Mouse (Mus musculus): ENCODE data around the gene Palm3.
A peak's percentile ranks its signal among the peaks of the same experiment; 100 is the strongest.
"Not testable (repeated sequence)": the region's sequence is repeated elsewhere in the genome, so short reads cannot be mapped to it uniquely, and the experiment has no call there.

Palm3 gene

DNA sequence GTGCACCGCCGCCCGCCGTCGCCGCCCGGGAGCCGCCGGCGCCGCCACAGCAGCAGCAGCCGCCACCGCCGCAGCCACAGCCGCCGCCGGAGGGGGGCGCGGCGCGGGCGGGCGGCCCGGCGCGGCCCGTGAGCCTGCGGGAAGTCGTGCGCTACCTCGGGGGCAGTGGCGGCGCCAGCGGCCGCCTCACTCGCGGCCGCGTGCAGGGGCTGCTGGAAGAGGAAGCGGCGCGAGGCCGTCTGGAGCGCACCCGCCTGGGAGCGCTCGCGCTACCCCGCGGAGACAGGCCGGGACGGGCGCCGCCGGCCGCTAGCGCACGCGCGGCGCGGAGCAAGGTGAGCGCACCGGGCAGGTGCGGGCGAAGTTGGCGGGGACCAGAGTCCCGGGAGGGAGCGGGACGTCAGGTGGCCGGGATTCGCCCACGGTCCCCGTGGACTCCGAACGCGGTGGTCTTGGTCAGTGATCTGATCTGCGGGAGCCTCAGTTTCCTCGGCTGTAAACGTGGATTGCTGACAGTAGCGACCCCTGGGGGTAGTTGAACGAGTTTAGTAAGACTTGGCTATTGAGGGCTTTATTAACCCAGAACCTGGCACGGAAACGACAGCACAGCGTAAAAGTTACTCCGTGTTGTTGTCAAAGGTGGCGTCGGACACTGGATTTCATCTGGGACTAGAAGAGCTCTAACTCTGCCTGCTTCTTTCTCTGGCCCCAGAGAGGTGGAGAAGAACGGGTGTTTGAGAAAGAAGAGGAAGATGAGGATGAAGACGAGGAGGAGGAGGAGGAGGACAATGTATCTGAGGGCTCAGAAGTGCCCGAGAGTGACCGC, 22.8 kb upstream of the Palm3 start:
- peak; percentile 74 for DNase-seq

DNA sequence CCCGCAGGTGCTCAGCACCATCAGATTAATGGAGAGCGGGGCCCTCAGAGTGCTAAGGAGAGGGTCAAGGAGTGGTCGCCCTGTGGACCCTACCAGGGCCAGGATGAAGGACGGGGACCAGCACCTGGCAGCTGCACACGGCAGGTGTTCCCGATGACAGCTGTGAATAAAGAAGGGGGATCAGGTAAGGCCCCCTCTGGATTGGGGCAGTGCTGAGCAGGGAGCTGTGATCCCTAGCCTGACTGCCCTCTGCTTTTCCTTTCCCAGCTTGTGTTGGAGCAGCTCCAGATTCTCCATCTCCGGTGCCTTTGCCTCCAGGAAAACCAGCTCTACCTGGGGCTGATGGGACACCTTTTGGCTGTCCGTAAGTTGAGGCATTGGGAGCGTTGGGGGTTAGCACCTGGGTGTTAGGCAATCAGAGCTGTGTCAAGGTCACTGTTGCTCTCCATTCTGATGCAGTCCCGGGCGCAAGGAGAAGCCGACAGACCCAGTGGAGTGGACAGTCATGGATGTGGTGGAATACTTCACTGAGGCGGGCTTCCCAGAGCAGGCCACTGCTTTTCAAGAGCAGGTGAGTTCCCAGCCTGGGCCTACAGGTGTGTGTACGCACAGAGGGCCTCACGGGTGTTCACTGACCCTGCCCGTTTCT, 22.1 kb upstream of the Palm3 start:
- DNase-seq: no peak

DNA sequence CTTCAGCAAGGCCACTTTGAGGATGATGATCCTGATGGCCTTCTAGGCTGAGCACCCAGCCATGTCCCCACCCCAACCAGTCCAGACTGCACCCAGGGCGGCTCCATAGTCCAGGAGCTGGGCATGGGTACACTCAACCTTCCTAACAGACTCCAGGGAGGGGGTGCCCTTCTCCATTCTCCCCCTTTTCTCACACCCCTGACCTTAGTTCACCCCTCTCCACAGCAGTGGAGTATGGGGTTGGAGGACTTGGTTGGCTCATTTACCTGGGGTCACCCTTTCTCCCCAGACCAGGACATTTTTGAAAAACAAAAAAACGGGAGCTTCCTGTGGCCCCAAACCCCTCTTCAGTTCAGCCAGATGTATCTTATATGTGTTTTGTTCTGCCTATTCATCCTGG, 21.4 kb upstream of the Palm3 start:
- no peak for DNase-seq

DNA sequence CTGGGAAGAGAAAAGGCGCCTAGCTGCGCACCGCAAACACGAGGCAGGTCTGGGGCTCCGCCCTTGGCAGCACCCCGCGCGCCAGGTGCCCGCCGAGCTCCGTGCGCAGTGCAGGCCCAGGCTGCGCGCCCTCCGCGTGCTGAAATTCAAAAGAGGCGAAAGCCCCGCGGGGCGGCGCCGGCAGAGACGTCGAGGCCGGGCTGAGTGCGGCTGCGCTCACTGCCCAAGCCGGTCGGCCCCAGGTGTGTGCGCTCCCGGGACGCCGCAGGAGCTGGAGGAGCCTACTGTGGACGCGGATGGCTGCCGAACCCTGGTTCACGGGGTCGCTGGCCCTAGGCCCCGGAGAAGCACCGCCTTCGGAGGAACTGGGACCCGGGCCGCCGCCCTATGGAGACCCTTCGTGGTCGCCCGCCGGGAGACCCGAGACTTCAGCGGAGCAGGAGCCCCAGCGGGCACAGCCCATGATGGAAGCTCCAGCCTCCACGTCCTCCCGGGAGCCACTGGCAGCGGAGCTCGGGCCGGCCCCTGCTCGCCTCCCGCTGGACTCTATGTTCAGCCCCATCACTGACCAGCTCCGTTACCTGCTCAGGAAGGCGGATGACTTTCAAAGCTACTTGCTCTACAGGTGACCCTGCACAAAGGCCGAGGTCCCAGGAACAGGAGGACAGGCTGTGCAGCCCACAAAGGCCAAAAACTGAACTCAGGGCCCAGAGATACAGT, 19.8 kb upstream of the Palm3 start, which contains the start of gene 1700067K01Rik:
1700067K01Rik (plus strand) TSS at position 222 of the 720 bp plus-strand sequence.
- no peak for DNase-seq

DNA sequence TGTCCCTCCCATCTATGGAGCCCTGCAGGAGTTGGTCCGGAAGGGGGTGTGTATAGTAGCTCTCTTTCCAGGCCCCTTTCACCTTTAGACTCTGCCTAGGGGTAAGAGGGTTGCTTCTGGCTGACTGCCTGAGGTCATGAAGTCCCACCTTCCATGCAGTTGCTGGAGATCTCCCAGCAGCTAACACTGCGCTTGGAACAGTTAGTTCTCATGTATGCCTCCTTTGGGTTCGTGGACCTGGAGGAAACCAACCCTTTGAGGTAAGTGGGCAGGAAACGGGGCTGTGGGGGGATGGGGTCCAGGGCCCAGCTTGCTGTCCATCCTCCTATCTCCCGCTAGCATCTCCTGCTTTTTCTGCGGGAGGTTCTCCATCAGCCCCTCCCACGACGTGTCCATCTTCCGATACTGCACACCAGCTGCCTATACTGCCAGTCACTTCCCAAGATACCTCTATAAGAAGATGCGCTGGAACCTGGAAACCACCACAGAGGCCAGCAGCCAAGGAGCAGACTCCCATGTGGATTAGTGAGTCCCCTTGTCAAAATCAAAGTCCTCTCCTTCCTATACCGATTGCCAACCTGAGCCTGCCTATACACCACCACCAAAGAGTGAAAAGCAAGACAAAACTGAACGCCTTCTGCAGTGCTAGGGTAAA, 18.2 kb upstream of the Palm3 start:
- no peak for DNase-seq

DNA sequence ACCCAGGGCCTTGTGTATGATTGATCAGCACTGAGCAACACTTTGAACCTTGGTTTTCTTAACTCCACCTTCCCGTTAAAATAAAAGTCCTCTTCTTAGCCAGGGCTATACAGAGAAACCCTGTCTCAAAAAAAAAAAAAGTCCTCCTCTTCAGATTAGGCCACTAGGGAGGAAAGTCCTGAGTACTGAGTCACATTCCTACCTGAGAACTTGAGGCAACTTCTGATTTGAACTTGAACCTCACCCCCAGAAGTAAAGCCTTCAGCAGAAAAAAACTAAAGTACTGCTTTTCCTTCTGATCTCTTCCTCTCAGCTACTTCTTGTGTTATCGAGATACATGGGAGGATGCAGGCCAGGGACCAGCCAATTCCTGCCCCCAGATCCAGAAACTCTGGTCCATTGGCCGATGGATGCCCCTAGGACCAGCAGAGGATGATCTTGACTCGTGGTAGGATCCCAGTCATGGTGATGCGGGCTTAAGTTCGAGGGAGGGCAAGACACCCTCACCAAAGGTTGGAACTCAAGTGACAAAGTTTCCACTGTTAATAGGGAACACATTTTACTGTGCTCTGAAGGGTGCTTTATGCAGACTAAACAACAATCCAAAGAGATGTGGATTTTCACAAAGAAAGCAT, 17.5 kb upstream of the Palm3 start:
- DNase-seq: no peak

DNA sequence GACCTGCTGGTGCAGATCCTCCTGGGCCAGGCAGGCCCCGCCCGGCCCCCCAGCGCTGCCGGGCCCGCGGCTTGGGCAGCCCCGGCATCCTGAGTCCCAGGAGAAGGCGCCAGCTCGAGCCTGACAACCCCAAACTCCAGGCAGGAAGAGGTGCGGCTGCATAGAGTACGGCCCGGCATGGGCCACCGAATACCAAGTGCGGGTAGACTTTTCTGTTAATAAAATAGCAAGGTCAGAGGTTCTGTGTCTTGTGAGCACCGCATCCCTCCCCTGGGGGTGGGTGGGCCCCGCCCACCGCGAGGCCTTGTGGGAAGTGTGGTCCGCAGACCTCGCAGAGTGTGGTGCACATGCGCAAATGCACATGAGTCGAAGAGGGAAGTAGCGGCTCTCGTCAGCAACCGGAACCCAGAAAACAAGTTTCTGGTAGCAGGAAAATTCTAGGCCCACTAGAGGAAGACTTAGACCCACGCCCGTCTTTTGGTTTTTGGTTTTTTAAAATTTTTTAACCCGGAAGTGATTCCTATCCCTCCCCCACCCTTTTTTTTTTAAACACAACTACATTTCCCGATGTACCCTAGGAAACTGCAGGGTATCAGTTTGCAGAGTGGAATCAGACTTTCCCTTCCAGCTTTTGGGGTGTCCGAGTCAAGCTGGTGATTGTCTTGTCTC, 16.6 kb upstream of the Palm3 start:
- DNase-seq: peak; percentile 97

DNA sequence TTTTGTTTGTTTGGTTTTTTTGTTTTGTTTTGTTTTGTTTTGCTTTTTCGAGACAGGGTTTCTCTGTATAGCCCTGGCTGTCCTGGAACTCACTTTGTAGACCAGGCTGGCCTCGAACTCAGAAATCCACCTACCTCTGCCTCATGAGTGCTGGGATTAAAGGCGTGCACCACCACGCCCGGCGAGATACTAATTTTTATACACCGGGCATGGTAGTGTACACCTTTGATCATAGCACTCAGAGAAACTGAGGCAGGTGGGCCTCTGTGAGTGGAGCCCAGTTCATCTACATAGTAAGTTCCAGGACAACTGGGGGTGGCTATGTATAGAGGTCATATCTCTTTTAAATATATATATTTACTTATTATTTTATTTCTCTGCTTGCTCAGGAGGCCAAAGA, 15.8 kb upstream of the Palm3 start:
- not testable (repeated sequence) for DNase-seq

DNA sequence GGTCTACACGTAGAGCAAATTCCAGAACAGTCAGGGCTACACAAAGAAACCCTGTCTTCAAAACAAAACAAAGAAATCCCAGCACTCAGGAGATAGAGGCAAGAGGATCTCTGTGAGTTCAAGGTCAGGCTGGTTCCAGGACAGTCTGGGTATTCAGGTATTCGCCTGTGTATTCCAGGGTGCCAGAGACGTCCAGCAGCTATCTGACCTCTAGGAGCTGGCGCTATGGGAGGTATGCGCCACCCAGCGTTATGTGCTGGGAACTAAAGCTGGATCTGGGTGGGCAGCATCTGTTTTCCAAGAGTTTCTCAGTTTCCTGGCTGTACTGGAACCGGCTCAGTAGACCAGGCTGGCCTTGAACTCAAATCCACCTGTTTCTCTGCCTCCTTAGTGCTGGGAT, 12.9 kb upstream of the Palm3 start:
- no peak for DNase-seq

DNA sequence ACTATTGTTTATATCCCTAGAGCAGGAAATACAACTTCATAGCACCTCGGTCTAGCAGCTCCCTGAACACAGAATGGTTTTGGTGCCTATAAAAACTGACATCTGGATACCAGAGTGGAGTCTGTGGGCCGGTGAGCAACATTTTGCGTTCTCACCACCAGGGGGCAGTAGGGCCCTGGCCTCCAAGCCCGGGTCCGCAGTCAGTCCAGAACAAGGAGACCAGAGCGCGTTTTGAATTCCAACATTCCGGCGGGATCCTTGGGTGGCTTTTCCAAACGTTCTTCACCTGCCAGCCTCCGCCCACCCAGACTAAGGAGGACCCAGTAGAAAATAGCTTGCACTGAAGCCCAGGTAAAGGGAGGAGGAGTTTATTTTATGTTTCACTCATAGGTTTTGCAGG, 11.4 kb upstream of the Palm3 start:
- peak; percentile 93 for DNase-seq

DNA sequence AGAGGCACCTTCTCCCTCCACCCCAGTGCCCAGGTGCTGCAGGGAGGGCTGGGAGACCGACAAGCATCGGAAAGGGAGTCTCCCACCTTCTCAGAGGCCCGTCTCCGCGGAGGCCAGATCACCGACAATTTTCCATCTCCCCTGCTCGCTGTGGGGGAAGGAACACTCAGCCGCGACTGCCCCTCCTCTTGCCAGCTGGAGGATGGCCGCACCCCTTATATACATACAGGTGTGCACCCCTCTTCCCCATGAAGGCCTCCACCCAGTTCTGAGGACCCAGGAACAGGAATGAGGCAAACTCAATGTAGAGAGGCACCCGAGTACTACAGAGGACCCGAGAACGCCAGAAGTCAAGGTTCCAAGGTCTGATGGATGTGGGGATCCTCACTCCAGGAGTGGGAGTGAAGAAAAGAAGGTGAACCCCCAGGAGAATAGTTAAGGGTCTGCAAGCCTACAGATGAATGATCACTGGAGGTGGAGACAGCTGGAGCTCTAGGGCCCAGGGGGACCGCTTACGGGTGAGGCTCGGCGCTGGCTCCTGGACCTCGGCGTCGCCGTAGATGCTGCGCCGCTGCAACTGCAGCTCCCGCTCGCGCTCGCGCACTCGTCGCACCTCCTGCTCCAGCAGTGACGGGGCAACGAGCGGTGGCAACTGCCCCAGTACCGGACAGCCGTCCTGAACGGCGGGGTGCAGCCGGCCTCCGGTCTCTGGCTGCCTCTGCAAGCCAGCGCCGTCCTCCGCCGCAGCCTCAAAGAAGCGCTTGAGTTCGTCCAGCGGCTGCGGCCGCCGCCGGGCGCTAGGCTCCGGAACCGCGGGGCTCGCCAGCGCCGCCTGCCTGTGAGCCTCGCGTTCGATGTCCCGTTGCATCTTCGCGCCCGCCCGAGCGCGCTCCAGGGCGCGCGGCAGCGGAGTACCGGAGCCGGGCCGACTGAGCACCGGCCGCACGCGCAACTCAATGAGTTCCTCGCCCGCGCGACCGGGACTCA, 10.4 kb upstream of the Palm3 start:
- DNase-seq: peak; percentile 79

DNA sequence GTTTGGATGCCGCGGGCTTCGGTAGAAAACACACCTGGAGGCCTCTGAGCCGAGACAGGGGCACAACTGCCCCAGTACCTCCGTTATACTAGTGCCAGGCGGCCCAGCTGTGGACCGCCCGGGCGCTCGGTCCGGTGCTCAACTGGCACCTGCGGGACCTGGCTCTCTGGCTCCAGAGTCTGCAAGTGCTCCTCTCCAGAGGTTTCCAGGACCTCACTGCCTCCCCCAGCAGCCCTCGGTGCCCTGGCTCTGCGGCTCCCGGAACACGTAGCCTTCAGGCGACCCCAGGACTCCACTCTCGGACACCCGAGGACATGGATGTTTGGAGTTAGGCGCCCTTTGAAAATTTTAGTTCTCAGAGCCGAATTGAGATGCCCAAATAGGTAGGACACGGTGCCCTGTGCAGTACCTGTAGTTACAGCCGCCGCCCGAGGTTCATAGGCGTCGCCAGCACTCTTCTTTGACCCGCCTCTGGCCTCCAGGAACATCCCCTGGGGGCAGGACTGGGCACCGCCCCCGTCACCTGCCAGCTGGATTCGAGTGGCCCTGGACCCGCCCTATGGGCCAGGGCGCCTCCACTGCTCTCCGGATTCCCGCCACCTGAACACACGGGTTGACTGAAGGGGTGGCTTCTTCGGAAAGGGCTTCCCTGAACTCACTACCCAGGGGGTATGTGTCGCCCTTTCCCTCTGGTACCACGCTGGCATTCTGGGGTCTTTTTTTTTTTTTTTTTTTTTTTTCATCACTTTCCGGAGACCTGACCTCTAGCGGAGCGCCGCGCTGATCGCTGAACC, 9.4 kb upstream of the Palm3 start, which contains the start of gene 2210011C24Rik:
2210011C24Rik (minus strand) TSS at position 467 of the 794 bp plus-strand sequence.
- peak; percentile 68 for DNase-seq

DNA sequence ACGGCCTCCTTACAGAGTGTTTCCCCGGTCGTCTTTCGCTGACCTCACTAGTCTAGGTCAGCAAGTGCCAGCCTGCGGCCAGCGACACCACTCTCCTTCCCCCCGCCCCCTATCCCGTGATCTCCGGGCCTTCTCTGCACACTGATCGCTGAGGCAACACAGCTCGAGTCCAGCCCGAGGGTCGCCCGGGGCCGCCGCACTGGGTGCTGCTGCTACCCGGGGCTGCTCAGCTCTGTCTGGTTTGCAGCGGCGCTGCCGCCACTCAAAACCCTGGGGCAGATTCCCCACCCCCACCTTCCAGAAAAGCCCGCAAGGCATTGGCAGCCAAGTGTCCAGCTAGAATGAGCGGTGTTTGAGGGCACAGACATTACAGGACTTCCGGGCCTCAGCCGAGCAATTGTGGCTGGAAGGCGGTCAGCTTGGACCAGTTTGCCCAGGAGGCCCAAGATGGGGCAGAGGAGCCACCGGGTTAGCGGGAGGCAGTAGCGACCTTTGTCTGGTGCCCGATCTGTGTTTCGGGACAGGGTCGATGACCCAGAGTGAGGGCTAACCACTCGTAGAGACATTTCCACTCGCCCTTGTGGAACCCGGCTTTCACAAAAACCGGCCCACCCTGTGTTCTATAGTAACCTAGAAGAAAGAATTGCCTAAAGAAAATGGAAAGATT, 8.6 kb upstream of the Palm3 start:
- DNase-seq: no peak

DNA sequence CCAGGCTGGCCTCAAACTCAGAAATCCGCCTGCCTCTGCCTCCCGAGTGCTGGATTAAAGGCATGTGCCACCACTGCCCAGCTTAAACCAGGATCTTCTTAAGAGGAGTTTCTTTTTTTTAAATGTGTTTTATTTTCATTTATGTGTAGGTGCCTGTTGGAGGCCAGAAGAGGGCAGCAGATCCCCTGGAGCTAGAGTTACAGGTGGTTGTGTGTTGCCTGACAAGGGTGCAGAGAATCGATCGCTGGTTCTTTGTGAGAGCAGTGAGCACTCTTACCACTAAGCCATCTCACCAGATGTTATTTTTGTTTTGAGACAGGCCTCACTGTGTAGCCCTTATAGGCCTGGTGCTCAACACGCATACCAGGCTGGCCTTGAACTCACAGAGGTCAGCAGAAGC, 5.4 kb upstream of the Palm3 start:
- no peak for DNase-seq

DNA sequence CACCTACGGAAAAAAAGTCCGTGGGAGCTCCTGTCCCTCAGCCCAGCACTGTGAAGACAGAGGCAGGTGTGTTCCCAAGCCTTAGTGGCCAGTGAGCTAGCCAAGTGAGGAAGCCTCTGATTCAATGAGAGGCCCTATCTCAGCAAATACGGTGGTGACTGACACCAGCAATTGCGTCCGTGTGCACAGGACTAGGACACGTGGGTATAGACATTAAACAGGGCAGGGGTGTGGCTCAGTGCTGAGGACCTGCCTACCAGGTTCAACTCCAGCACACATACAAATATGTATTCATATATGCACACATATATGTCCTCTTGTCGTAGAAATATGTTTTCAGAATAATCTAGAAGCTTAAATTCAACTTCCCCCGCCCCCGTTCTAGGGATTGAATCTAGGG, 1.5 kb upstream of the Palm3 start:
- DNase-seq: no peak

DNA sequence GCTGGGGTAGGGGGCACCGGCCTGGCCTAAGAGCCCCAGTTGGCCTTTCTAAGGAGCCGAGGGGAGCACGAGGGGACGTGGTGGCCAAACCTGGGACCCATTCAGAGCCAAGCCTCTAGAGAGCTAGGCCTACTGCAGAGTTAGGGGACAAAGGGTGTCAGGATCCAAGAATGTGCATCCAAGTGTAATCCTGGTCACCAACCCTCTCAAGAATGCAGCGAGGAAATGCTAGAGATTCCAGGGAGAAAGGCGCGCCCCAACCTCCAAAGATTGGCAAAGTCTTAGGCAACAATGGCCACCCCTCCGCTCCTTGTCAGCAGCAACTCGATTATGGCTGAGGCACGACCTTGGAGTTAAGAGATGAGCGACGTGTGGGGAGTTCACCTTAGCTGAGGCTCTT, 298 bp downstream of the Palm3 start:
- DNase-seq: peak; percentile 32

DNA sequence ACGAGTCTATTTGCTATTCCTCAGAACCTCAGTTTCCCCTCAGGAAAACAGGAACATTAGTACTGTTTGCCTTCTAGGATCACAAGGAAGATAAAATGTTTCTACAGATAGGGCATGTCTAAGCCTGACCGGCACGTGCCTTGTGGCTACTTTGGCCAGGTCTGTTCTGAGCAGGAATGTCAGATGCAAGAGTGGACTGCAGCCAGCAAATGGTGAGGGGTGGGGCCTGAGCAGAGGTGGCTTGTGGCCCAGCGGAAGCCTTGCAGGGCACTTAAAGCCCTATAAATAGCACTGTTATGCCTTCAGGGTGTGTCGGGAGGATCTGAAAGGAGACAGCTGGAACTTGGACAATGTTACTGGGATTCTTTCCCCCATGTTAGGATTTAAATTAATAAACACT, 1.8 kb downstream of the Palm3 start:
- DNase-seq: peak; percentile 83

DNA sequence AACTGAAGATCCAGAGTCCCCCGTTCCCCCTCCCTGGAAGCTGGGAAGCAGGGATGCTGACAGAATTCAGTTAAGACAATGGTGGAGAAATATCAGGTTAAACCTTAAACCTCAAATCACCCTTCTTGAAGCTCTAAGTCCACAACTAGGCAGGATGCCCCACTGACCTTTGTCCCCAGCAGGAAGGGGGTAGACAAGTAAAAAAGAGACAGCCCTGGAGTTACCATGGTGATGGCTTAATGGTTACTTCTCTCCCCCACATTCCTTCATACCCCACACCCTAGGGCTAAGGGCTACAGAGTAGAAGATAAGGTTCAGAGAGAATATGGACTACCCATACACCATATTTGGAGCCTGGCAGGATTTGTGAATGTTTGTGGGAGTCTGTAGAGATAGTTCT, 2.4 kb downstream of the Palm3 start:
- DNase-seq: no peak

DNA sequence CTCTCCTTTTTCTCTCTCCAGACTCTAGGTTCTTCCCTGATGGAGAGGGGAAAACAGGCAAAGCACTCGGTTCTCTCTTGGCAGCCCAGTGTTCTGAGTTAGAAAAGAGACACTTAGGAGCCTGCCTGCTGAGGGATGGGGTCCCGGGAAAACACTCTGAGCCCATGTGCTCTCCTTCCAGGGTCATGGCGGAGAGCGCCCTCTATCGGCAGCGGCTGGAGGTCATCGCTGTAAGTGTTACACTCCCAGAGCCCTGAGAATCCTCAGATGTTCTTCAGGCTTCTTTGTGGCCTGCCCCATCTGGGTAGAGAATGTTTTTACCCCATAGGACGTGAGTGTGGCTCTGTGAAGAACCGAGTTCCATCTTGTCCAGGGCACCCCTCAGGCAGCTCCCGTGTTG, 2.9 kb downstream of the Palm3 start:
- DNase-seq: peak; percentile 72
